Mouse (Mus musculus) spleen, adult 2 months (tissue): ENCODE measurements around the gene Gm21992.

ENCODE experiments used
- CTCF ChIP-seq: fragments of 200-500 bp; IDR thresholded peaks from 2 replicates; pipeline ENCODE4 v1.5.1; 2011; ENCODE audit warnings: mild to moderate bottlenecking, inconsistent platforms; ENCODE audit not compliant: insufficient read depth, insufficient read length, insufficient replicate concordance; ENCODE audit errors: extremely low read depth
- POLR2A ChIP-seq: fragments of 200-500 bp; IDR thresholded peaks from 2 replicates; pipeline ENCODE4 v1.6.1; 2011; ENCODE audit warnings: low read depth, low read length, inconsistent platforms

- TF ChIP-seq CTCF (no peak), POLR2A (no peak)
Measured at GRCm38 (mm10) chr19:4711601-4712155, 99.7 kb downstream of the Gm21992 start.
